Mouse (Mus musculus) ES-E14 (cell line): Measurements from ENCODE around the gene Slc6a14. TPM values are rescaled to one million over a fixed set of nuclear protein-coding genes. Genes with fewer than 3 reads are reported as not detected.

Experiments used
- DNase-seq: peaks from one replicate; pipeline ENCODE4 v3.0.0-alpha.2; 2013; ENCODE audit warnings: low read depth, low spot score
- H3K27ac ChIP-seq: 2 replicates; pipeline ENCODE4 v1.5.1; 2012; ENCODE audit warnings: low read depth, mild to moderate bottlenecking, low read length, moderate library complexity, mixed read lengths; ENCODE audit not compliant: poor library complexity, insufficient read depth, severe bottlenecking
- H3K36me3 ChIP-seq: 2 replicates; pipeline ENCODE4 v1.6.1; 2012; ENCODE audit warnings: mild to moderate bottlenecking, low read length, moderate library complexity, mixed read lengths; ENCODE audit not compliant: control insufficient read depth, poor library complexity, insufficient read depth, severe bottlenecking
- H3K4me1 ChIP-seq, 2 experiments: fragments of 150-350 bp in 1 of 2; sonication (generic) in 1 of 2; 2 replicates each; pipeline ENCODE4 v1.6.1; 2012; ENCODE audit warnings: low read length in 2 of 2, mild to moderate bottlenecking in 1 of 2, mixed read lengths in 1 of 2; ENCODE audit not compliant: control insufficient read depth in 2 of 2, insufficient read depth in 2 of 2, poor library complexity in 1 of 2
- H3K4me3 ChIP-seq, 2 experiments: fragments of 150-350 bp in 1 of 2; sonication (generic) in 1 of 2; 2 replicates each; pipeline ENCODE4 v1.5.1; 2012; ENCODE audit warnings: low read length in 2 of 2, low read depth in 1 of 2, mild to moderate bottlenecking in 1 of 2, mixed read lengths in 1 of 2; ENCODE audit not compliant: insufficient read depth in 1 of 2, poor library complexity in 1 of 2, severe bottlenecking in 1 of 2
- H3K9ac ChIP-seq: 2 replicates; pipeline ENCODE4 v1.6.1; 2012; ENCODE audit warnings: low read depth, mild to moderate bottlenecking, low read length, mixed read lengths; ENCODE audit not compliant: poor library complexity, insufficient read depth, severe bottlenecking
- H3K9me3 ChIP-seq: fragments of 150-350 bp; sonication (generic); 2 replicates; pipeline ENCODE4 v1.6.1; 2012; ENCODE audit warnings: low read depth, mild to moderate bottlenecking, low read length; ENCODE audit not compliant: control insufficient read depth, insufficient read depth
- CHD2 ChIP-seq: IDR thresholded peaks from 2 replicates; pipeline ENCODE4 v1.6.1; 2014; ENCODE audit warnings: mild to moderate bottlenecking, low read depth, low read length, inconsistent platforms
- HCFC1 ChIP-seq: IDR thresholded peaks from 2 replicates; pipeline ENCODE4 v1.6.1; 2012; ENCODE audit warnings: low read length, inconsistent platforms, borderline replicate concordance; ENCODE audit not compliant: insufficient read depth
- MAFK ChIP-seq: IDR thresholded peaks from 2 replicates; pipeline ENCODE4 v1.6.1; 2014; ENCODE audit warnings: mild to moderate bottlenecking, low read depth, low read length, inconsistent platforms; ENCODE audit not compliant: insufficient read depth
- ZC3H11A ChIP-seq: IDR thresholded peaks from 2 replicates; pipeline ENCODE4 v1.6.1; 2012; ENCODE audit warnings: low read depth, mild to moderate bottlenecking, inconsistent platforms, low read length, borderline replicate concordance
- ZNF384 ChIP-seq: IDR thresholded peaks from 2 replicates; pipeline ENCODE4 v1.6.1; 2012; ENCODE audit warnings: low read depth, low read length, inconsistent platforms
- in situ Hi-C, 2 experiments: fragments of 600-800 bp; cut with MboI; formaldehyde crosslinking; loops; one replicate each; pipeline ENCODE4 v1.15.1; 2025; ENCODE audit warnings: low sequenced_read_pairs in 2 of 2, inconsistent platforms in 1 of 2; ENCODE audit not compliant: unreplicated experiment in 2 of 2
- total RNA-seq: library from RNA; depleted of rRNA; stranded (reverse); fragments of 300-350 nt; gene quantifications from 2 replicates; pipeline ENCODE4 v1.2.3, GENCODE M21; 2012; rRNA removed

Gene Slc6a14
- 0.13 and 0.32 TPM in 2 replicates for total RNA-seq

DNA sequence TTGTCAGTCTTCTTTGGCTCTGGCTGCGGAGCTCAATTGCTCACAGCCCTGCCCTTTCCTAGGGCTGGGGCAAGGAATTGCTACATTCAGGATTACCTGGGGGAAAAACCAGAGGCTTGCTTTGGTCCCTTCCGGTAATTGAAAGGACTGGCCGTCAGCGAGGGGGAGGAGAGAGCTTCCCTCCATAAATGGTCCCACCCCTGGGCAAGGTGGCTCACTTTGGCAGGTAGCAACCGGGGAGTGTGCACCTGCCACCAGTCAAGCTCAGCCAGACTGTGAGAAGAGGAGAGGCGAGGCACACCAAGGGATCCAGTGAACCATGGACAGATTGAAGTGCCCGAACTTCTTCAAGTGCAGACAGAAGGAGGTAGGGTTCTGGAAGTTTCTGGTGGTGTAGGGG is at the start of gene Slc6a14:
Gene Slc6a14 (plus strand): TSS at position 68 of the 400 bp plus-strand sequence.
- Histone ChIP-seq H3K4me3 (no peak within 1 kb of the TSS), H3K4me1 (no peaks in the 10 kb centered on the region), H3K27ac (no peak within 1 kb of the TSS), H3K36me3 (no peaks in the 10 kb centered on the region), H3K9ac (no peak within 1 kb of the TSS), H3K9me3 (no peaks in the 10 kb centered on the region)
- in situ Hi-C loops: no loop called here
- TF ChIP-seq HCFC1 (no peak), MAFK (no peak), ZC3H11A (no peak), ZNF384 (no peak), CHD2 (no peak)
- no peak for DNase-seq

DNA sequence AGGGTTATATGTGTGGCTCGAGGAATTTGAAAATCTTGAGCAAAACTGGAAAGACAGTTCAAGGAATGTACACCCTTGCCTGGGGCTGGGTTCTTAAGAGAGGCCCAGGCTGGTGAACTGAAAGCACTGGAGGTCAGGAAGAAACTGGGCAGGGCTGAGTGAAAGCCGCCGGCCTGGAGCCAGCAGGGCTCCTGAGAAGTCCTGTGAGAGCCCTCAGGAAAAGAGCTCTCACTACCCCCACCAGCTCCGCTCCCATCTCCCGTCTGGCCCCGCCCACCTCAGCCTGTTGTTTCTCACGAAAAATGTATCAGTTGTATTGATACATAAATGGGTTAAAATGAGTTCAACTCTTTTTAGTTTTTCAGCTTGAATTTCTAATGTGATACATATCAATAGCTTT is 43.8 kb upstream of the Slc6a14 start:
- peak; percentile 12 for DNase-seq
- in situ Hi-C loops: no loop called here
- Histone ChIP-seq H3K36me3 (no peaks in the 10 kb centered on the region), H3K9me3 (no peaks in the 10 kb centered on the region), H3K27ac (no peak overlapping the region), H3K4me3 (no peak overlapping the region), H3K9ac (no peak overlapping the region), H3K4me1 (no peaks in the 10 kb centered on the region)
- TF ChIP-seq MAFK: no peak

DNA sequence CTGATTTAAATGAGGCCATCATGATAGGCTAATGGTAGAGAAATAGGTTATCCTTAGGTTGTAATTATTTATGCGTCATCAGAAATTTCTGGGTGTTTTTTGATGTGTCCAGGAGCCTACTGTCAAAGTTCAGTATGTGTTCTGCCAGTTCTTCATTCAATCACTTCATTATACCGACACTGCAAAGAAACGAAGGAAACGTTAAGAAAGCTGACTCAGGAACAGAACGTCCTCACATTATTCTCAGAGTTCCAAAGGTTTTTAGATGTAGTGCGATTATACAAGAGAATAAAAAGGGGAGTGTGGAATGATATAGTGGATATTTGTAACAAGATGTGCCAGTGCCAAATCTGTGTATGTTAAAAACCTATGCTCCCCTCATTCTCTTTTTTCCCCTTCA is 19.5 kb upstream of the Slc6a14 start:
- no peak overlapping the region for H3K4me3 ChIP-seq
- no peaks in the 10 kb centered on the region for H3K4me1 ChIP-seq
- TF ChIP-seq ZC3H11A: no peak
- no peak for TF ChIP-seq CHD2
- TF ChIP-seq ZNF384: no peak
- no peak for TF ChIP-seq HCFC1
- no peak for TF ChIP-seq MAFK
- in situ Hi-C loops: no loop called here
- no peak overlapping the region for H3K9ac ChIP-seq
- H3K36me3 ChIP-seq: no peaks in the 10 kb centered on the region
- no peak overlapping the region for H3K27ac ChIP-seq
- no peak for DNase-seq
- H3K9me3 ChIP-seq: no peaks in the 10 kb centered on the region

DNA sequence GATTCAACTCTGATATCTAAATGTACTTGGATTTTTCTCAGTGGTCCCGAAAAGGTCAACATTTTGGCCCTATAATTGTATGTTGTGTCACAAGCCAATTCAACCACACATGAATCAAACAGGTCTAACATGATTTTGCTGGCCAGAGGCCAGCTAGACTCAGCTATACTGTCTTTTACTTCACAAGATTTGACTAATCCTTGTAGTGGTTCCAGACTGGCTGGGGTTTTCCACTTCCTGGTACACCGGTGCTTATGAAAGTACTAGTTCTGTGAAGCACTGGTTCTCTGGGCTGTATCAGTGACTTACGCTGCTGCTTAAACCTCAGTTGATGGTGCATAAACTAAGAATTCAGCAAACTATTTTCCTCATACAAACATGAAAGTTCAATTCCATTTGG is 19.0 kb upstream of the Slc6a14 start:
- Histone ChIP-seq H3K4me3 (no peak overlapping the region), H3K36me3 (no peaks in the 10 kb centered on the region), H3K9me3 (no peaks in the 10 kb centered on the region), H3K4me1 (no peaks in the 10 kb centered on the region), H3K27ac (no peak overlapping the region), H3K9ac (no peak overlapping the region)
- no peak for TF ChIP-seq CHD2
- in situ Hi-C loops: no loop called here
- DNase-seq: no peak

DNA sequence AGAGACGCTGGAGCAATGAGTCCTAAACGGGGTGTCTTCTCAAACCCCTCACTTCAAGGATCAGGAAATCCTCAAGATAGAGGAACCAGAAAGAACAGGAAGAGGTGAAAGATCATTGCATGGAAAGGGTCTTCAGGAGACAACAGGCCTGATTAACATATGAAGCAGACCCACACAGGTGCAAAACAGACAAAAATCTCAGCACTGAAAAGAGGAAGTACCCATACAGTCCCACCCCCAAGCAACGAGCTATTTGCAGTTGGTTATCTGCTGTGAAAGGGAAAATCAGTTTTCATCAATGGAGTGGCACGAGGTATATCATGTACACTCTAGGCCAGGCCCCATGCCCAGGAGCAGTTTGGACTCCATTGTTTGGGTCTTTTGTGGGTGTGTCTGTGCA is 13.1 kb upstream of the Slc6a14 start:
- H3K9ac ChIP-seq: no peak overlapping the region
- TF ChIP-seq HCFC1 (no peak), CHD2 (no peak), ZNF384 (peak; percentile 65), MAFK (no peak)
- no peak overlapping the region for H3K4me3 ChIP-seq
- in situ Hi-C loops: no loop called here
- H3K9me3 ChIP-seq: no peaks in the 10 kb centered on the region
- no peaks in the 10 kb centered on the region for H3K36me3 ChIP-seq
- peak; percentile 12 for DNase-seq
- 0 out of 4 replicates have a peak, but pooled peaks cover 0 to 2% of the 10 kb centered on the region in 2 experiments for H3K4me1 ChIP-seq
- H3K27ac ChIP-seq: no peak overlapping the region
